Mouse (Mus musculus) lung, postnatal 36 days (tissue): ENCODE measurements around the gene Mapt.
"Not testable (repeated sequence)": the region's sequence is repeated elsewhere in the genome, so short reads cannot be mapped to it uniquely, and the experiment has no call there.

Experiments used
- DNase-seq: peaks from one replicate; pipeline ENCODE4 v3.0.0; 2022; ENCODE audit warnings: mixed read lengths

Gene Mapt

DNA sequence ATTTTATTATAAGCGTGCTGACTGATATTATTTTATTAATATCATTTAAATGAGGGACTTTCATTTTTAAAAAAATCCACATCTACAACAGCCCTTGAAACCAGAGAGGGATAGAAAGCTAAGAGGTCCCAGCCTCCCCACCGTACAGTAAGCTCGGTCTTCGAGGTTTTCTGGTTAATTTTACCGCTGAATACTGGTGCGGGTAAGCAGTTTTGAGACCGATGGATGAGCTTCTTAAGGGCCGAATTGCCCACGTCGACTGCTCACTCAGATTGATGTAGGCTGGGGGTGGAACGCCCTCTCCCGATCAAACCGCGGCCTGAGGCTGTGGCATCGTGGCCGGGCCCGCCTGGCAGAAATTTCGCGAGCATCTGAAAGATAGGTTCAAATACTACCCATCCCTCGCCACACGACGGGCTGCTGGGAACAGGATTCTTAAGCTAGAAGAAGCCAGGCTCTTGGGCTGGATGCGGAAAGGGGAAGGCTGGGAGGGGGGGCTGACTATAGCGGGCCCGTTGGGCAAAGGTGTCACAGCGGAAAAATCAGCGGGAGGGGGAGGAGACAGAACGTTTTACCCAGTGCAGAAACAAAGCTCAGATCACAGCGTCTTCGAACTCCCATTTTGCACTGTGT is 2.5 kb downstream of the Mapt start:
- DNase-seq = peak; percentile 54

DNA sequence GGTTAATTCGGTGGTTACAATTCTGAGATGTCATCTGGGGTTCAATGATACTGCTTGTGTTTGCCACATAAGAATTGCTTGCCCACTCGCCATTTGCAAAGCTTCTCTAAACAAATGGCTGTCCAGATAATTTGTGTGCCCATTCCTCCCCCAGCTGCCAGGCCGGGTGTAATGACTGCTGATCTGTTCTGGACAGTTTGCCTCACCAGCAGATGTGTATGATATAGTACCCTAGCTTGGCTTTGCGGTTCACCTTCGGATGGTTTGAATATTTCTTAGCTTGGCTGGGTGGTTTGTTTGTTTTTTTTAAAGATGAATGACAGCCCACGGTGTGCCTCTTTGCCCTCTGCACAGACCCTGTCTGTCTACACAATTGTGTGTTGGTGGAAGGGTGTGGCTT is 3.5 kb downstream of the Mapt start:
- no peak for DNase-seq

DNA sequence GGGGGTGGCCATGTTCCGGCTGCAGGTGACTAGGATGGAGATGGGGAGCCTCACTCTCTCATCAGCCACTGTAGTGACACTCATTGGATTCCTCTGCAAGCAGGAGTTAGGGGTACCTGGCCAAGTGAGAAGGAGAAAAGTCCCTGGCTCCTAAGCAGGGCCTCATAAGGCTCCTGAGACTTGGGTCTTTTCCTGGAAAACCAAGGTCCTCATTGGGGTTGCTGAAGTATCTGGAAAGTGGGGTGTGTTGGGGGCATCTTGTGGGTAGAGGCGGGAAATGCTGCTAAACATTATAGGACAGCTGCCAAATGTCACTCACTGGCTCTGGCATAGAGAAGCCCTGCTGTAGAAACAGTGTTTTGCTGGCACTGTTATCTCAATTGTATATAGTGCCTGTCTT is 4.7 kb downstream of the Mapt start:
- no peak for DNase-seq

DNA sequence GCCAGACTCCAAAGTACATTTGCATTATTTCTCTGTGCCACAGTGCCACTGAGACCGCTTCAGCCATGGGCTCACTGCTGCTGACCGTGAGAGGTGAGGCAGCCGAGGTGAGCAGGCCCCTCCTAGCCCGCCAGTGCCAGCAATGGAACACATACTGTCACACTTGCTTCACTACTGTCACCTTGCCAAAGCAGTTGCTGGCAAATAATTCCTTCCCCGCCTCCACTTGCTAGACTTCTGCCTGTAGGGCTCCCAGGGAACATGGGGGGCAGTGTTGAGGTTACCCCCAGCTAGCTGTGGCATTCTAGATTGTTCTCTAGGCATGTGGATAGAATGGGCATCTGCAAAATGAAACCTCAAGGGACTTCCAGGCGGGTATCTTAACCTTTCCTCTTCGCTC is 6.0 kb downstream of the Mapt start:
- DNase-seq = peak; percentile 66

DNA sequence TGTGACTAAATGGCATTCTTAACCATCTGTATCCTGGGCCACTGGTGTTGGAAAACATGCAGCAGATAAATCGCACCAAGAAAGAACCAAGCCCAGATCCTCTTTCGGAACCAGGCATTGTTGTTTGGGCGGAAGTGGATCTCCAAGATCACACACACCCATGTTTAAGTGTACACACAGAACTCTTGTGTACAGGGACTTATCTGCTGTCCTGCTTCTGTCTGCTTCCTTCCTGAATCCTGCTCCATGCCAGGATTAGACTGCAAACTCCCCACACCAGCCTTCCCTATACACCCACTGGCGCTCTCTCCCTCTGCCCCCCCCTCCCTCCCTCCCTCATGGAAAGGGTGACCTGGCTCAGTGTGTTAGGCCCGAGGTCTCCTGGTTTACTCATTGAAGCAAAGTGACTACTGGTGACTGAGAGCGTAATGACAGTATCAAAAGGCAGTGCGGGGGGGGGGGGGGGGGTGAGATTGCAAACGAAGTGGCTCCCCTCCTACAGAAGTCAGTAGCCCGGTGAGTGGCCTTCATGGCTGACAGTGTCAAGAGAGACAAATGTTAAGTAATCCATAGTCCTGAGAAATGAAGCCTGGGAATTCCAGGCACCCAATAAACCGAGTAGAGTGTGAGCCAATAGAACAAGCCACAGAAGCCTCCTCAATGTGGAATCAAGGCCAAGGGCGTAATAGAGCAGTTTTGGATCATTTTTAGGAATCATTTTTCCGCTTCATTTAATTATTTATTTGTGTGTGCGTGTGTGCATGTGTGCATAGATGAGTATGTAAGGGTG is 7.0 kb downstream of the Mapt start:
- DNase-seq = peak; percentile 74

- not testable (repeated sequence) for DNase-seq
Measured at GRCm38 (mm10) chr11:104245478-104245877, 14.3 kb downstream of the Mapt start.

GRCm38 (mm10) chr11:104246171-104246694 is 15.0 kb downstream of the Mapt start:
- peak; percentile 54 for DNase-seq

GRCm38 (mm10) chr11:104247141-104247717 is 16.0 kb downstream of the Mapt start:
- DNase-seq = peak; percentile 90

DNA sequence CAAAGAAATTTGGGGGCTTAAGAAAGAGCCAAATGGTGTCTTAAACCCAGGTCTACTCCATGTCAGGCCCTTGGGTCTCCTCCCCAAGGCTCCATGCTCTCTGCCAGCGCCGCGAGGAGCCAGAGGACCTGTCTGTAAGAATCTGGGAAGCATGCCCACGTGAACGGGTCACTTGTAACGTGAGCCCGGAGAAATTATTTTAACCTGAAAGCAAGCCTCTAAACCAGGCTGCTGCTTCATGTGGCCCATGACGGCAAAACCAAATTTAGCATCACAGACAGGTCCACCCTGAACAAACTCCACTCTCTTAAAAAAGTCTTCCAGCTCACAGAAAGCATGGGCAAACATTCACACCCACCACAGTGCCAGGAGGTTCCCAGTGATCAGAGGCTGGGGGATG is 18.2 kb downstream of the Mapt start:
- no peak for DNase-seq

- no peak for DNase-seq
Measured at GRCm38 (mm10) chr11:104251121-104251520, 19.9 kb downstream of the Mapt start.

GRCm38 (mm10) chr11:104252094-104252493 is 20.9 kb downstream of the Mapt start:
- DNase-seq = no peak

- DNase-seq = peak; percentile 38
Measured at GRCm38 (mm10) chr11:104254408-104255039, 23.3 kb downstream of the Mapt start.

GRCm38 (mm10) chr11:104256179-104256578 is 25.0 kb downstream of the Mapt start:
- no peak for DNase-seq

DNA sequence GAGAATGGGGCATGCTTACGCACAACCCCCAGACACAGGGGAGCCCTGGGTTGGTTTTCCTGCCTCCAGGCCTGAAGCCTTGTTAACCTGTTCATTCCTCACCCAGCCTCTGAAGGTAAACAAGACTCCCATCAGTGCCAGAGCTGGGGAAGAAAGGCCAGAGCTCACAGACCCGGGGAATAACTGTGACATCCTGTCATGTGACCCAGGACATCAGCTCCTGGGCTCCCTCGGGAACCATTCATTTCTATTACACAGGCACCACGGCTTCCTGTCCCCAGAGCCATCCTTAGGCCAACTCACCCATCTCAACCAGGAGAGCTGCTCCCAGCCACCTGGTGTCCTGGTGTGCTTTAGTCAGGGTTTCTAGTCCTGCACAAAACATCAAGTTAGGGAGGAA is 27.8 kb downstream of the Mapt start:
- DNase-seq = peak; percentile 49

GRCm38 (mm10) chr11:104264683-104265082 is 33.5 kb downstream of the Mapt start:
- DNase-seq = no peak

DNA sequence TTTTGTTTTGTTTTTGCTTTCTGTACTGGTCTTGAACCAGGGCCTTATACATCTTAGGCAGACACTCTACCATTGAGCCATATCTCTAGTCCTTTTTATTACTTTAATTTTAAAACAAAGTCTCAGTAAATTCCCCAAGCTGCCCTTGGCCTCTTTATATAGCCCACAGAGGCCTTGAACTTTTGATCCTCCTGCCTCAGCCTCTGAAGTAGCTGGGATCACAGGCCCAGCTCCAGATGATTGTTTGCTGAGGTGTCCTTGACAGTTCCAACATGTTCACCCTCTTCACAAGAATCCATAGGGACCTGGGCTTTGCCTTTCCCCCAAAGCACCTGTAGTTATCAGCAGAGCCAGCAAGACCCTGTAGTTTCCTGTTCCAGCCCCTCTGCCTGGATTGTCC is 34.5 kb downstream of the Mapt start:
- DNase-seq = no peak

DNA sequence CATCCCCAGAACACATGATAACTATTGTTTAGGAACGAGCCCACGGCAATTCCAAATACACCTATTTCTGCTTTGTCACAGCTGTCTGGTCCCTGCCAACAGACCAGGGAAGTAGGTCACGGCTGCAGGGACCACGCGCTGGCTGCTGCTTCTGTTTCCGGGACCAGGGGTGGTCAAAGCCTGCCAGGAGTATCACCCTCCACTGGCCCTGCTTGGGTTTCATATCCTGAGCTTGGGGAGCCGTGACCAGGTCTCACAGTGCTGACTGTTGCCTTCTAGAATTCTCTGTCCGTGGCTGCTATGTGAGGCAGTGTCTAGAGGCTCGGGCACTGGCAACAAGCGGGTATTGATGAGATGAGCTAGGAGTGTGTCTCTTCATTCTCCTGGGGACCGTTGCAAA is 36.2 kb downstream of the Mapt start:
- DNase-seq = no peak

DNA sequence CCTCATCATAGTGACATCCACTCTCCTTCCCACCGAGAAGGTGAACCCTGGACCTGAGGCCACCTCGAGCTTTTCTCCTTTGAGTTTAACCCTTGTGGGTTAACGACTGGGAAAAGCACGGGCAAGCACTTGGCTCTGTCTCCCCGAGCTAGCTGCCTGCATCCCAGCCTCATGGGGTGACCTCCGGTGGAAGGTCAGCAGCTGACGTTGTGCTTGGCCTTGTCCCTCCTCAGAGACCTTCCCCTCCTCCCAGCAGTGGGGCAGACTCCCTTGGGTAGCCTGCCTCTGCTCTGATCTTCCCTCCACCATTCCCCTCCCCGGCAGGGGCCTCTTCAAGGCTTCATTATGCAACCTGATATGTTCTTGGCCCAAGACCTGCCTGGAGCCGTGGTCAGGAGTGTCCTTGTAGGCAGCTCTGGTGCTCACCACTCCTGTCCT is 38.2 kb downstream of the Mapt start:
- peak; percentile 39 for DNase-seq

GRCm38 (mm10) chr11:104270452-104270851 is 39.3 kb downstream of the Mapt start:
- DNase-seq = no peak

DNA sequence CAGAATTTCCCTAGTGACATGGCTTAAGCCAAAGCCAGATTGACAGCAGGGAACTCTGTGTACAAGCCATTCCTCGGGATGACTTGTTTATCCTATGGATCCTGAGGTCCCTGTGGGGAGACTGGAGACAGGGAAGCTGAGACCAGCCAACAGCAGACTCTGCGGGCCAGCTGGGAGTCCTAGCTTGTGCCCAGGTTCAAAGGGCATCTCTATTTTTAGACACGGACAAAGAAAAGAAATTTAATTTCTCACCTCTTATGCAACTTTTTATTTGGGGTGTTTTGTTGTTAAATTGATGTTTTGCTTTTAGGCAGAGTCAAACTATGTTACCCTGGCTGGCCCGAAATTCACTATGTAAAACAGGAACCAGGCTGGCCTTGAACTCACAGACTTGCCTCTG is 39.7 kb downstream of the Mapt start:
- DNase-seq = no peak

DNA sequence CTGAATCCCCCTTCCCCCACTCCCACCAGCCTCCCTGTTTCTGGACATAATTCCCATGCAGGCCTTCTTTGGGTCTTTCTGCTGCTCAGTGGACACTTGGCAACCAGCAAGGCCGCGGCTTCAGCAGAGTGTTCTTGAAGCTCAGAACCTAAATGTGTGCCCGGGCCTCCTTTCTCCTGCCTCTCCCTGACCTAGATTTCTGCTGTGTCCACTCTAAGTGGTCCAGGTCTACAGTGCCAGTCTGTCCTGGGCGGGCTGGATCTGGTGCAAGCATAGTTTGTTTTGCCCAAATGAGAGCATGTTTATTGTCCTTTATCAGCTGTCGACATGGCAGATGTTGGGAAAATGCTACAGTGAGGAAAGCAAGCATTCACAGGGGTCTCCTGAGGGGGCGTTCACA is 40.7 kb downstream of the Mapt start:
- no peak for DNase-seq

GRCm38 (mm10) chr11:104272352-104272751 is 41.2 kb downstream of the Mapt start:
- peak; percentile 49 for DNase-seq

DNA sequence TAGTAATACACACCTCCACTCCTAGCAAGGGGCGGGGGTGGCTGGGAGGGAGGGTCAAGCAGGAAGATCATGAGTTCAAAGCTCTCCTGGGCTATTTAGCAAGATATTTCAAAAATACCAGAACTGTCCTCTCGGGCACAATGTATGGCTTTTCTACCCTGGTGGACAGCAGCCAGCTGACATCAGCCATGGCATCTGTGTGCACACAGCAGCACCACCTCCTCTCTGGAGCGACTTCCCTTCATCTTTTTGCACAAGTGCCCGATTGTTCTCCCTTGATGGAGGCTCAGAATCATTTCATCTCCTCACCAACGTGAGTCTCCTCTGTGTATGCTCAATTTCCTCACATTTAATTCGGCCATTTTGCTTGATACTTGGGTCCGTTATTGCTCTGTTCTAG is 44.6 kb downstream of the Mapt start:
- DNase-seq = no peak
